Mouse (Mus musculus): ENCODE data around the gene Ptpn21.

DNA sequence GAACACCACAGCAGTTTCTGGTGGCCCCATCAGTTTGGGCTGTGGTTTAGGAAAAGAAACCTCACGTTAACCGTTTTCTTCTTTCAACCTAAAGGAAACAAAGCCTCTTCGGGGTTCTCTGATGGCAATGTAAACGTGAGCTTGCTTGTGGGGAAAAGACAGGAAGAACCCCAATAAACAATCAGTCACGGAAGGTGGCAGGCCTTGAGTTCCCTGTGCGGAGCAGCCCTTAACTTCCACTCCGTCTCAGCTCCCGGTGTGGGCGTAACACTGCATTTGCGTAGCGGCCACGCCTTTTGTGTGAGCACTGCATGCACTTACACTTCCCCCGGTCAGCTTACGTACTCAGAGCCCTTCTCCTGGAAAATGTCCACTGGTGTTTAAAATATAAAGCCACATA lies 59.9 kb downstream of the Ptpn21 start:
- no peak for TF ChIP-seq CTCF (IDR thresholded peaks at IDR 0.05; ENCODE audit: low read depth, low read length)
- no peak for TF ChIP-seq POLR2A (IDR thresholded peaks at IDR 0.05; ENCODE audit: borderline replicate concordance, low read depth, low read length)

All from bone marrow macrophage, adult 2 months (primary cell).